8 mouse cellular contexts compared by ENCODE assay signal in genomic region chr1:144002715-144003066, GRCm38 (mm10). TPM values are rescaled to one million over a fixed set of nuclear protein-coding genes. Genes with fewer than 3 reads are reported as not detected.
DNase-seq lines count a peak whose midpoint lies in the region; ATAC-seq lines count a peak whose summit lies in the region.

No protein-coding gene starts in this region.

- H3K27me3 ChIP-seq in heart, embryonic 11.5 days (ENCODE audit: control insufficient read depth, insufficient read depth, low read length), result no peaks in the 10 kb centered on the region
- H3K27me3 ChIP-seq in liver, embryonic 12.5 days (replicated peaks), result no peaks in the 10 kb centered on the region; the same call in 1 of the 2 replicates
- no peaks in the 10 kb centered on the region for H3K27me3 ChIP-seq in neural tube, embryonic 15.5 days (replicated peaks)

- 65% methylated on average over 4 of the region's 4 CpGs for WGBS in heart, embryonic 11.5 days (ENCODE audit: insufficient replicate concordance)
- WGBS in liver, embryonic 12.5 days (ENCODE audit: insufficient replicate concordance), result 32% methylated on average over 4 of the region's 4 CpGs
- WGBS in neural tube, embryonic 15.5 days, result 75% methylated on average over 4 of the region's 4 CpGs

- no peak overlapping the region; the same call in 1 of the 2 replicates for H3K4me3 ChIP-seq in heart, embryonic 11.5 days (ENCODE audit: low read depth, low read length)
- H3K4me3 ChIP-seq in liver, embryonic 12.5 days, result peak overlapping the region; percentile 61
- H3K4me3 ChIP-seq in neural tube, embryonic 15.5 days (replicated peaks), result peak overlapping the region; percentile 71

- H3K36me3 ChIP-seq in heart, embryonic 11.5 days (ENCODE audit: control insufficient read depth, insufficient read depth, low read length), result no peaks in the 10 kb centered on the region
- no peaks in the 10 kb centered on the region for H3K36me3 ChIP-seq in liver, embryonic 12.5 days
- H3K36me3 ChIP-seq in neural tube, embryonic 15.5 days, result peaks cover 21% of the 10 kb centered on the region

- intact Hi-C loops in gastrocnemius, postnatal 14 days (cut with DNase I; ENCODE audit: low total_unique reads), result loop anchor here (5.0 kb wide), 1 partner anchor 80 kb away; no protein-coding TSS in a partner anchor

- no peak for ATAC-seq in heart, embryonic 11.5 days (replicated peaks; ENCODE audit: insufficient number of reproducible peaks, low FRiP score, low TSS enrichment)
- no peak for ATAC-seq in liver, embryonic 12.5 days
- no peak for ATAC-seq in neural tube, embryonic 15.5 days (ENCODE audit: low FRiP score)

- H3K9ac ChIP-seq in heart, embryonic 11.5 days (ENCODE audit: low read depth, low read length), result no peak overlapping the region
- no peak overlapping the region for H3K9ac ChIP-seq in liver, embryonic 12.5 days
- H3K9ac ChIP-seq in neural tube, embryonic 15.5 days (replicated peaks), result peak overlapping the region; percentile 88

- H3K4me2 ChIP-seq in heart, embryonic 11.5 days, result peak overlapping the region; percentile 67
- peak overlapping the region; percentile 82 for H3K4me2 ChIP-seq in liver, embryonic 12.5 days
- peak overlapping the region; percentile 90 for H3K4me2 ChIP-seq in neural tube, embryonic 15.5 days

- peaks cover 3% of the 10 kb centered on the region; the same call in 1 of the 2 replicates for H3K4me1 ChIP-seq in heart, embryonic 11.5 days (ENCODE audit: control insufficient read depth, insufficient read depth, low read length)
- peaks cover 20% of the 10 kb centered on the region for H3K4me1 ChIP-seq in liver, embryonic 12.5 days
- peaks cover 28% of the 10 kb centered on the region for H3K4me1 ChIP-seq in neural tube, embryonic 15.5 days

- peak; percentile 31 for DNase-seq in thymus, postnatal 0 days (ENCODE audit: low spot score)
- no peak for DNase-seq in thymus, adult 18-20 months
- no peak for DNase-seq in right cerebral cortex, postnatal 25 days
- DNase-seq in gastrocnemius, postnatal 14 days, result no peak
- no peak for DNase-seq in kidney, postnatal 4 days

- no peaks in the 10 kb centered on the region for H3K9me3 ChIP-seq in heart, embryonic 11.5 days (replicated peaks; ENCODE audit: control insufficient read depth, low read length)
- H3K9me3 ChIP-seq in liver, embryonic 12.5 days (replicated peaks), result no peaks in the 10 kb centered on the region
- H3K9me3 ChIP-seq in neural tube, embryonic 15.5 days (replicated peaks), result no peaks in the 10 kb centered on the region

- H3K27ac ChIP-seq in heart, embryonic 11.5 days (ENCODE audit: low read depth, low read length), result no peak overlapping the region
- H3K27ac ChIP-seq in liver, embryonic 12.5 days, result no peak overlapping the region
- peak overlapping the region; percentile 91; the same call in 1 of the 2 replicates for H3K27ac ChIP-seq in neural tube, embryonic 15.5 days (replicated peaks)

RNA-seq across cellular contexts. Expression of gene Rgs2, which starts 1.3 kb away (rescaled TPM):
- polyA plus RNA-seq in thymus, postnatal 0 days (2015; fragmentation: Nextera tagmentation; extraction: Ambion mirVana), result 61.4 and 61.7 TPM in 2 replicates
- polyA plus RNA-seq in heart, embryonic 11.5 days (2014; fragmentation: Nextera tagmentation; extraction: Ambion mirVana), result 20.2 and 20.9 TPM in 2 replicates
- polyA plus RNA-seq in liver, embryonic 12.5 days (2016; fragmentation: Nextera tagmentation; extraction: Ambion mirVana), result 9.8 and 11.3 TPM in 2 replicates
- 97.0 and 112 TPM in 2 replicates for polyA plus RNA-seq in neural tube, embryonic 15.5 days (2015; fragmentation: Nextera tagmentation; extraction: Ambion mirVana)
- total RNA-seq in gastrocnemius, postnatal 14 days (2021), result 10 to 100 TPM in 1 of 2 experiments, 1 to 10 TPM in 1; 9.8 to 12.9 TPM
